Mouse (Mus musculus) c-Kit-negative CD71-positive TER-119-positive erythroid progenitor cells, embryonic 14.5 days (primary cell): ENCODE measurements around the gene Kalrn.

Experiments
- DNase-seq: peaks from one replicate; pipeline ENCODE4 v3.0.0-alpha.2; 2013; ENCODE audit warnings: low read depth, low spot score

The Kalrn gene

GRCm38 (mm10) chr16:34040276-34040675 lies 533.1 kb downstream of the Kalrn start:
- DNase-seq: no peak

GRCm38 (mm10) chr16:34039736-34040135 lies 533.6 kb downstream of the Kalrn start:
- no peak for DNase-seq

- DNase-seq: no peak
These were observed 536.8 kb downstream of the Kalrn start for GRCm38 (mm10) chr16:34036327-34037047.

- no peak for DNase-seq
These were observed 537.6 kb downstream of the Kalrn start for GRCm38 (mm10) chr16:34035780-34036179.

- no peak for DNase-seq
These were observed 539.1 kb downstream of the Kalrn start for GRCm38 (mm10) chr16:34034267-34034666.

- DNase-seq: no peak
These were observed 541.2 kb downstream of the Kalrn start for GRCm38 (mm10) chr16:34032011-34032645.

- peak; percentile 55 for DNase-seq
These were observed 541.8 kb downstream of the Kalrn start for GRCm38 (mm10) chr16:34031565-34031964.

- no peak for DNase-seq
These were observed 543.0 kb downstream of the Kalrn start for GRCm38 (mm10) chr16:34030379-34030778.

- no peak for DNase-seq
These were observed 543.5 kb downstream of the Kalrn start for GRCm38 (mm10) chr16:34029790-34030189.

- no peak for DNase-seq
These were observed 556.1 kb downstream of the Kalrn start for GRCm38 (mm10) chr16:34017241-34017640.

- DNase-seq: no peak
These were observed 561.1 kb downstream of the Kalrn start for GRCm38 (mm10) chr16:34011991-34012845.

- DNase-seq: no peak
These were observed 563.8 kb downstream of the Kalrn start for GRCm38 (mm10) chr16:34009567-34009966.

- DNase-seq: no peak
These were observed 567.3 kb downstream of the Kalrn start for GRCm38 (mm10) chr16:34005986-34006385.

- no peak for DNase-seq
These were observed 569.2 kb downstream of the Kalrn start for GRCm38 (mm10) chr16:34004128-34004578.

GRCm38 (mm10) chr16:34003566-34004127 lies 569.7 kb downstream of the Kalrn start:
- DNase-seq: no peak

- DNase-seq: no peak
These were observed 572.6 kb downstream of the Kalrn start for GRCm38 (mm10) chr16:34000715-34001114.

- no peak for DNase-seq
These were observed 573.9 kb downstream of the Kalrn start for GRCm38 (mm10) chr16:33999388-33999787.

- no peak for DNase-seq
These were observed 575.3 kb downstream of the Kalrn start for GRCm38 (mm10) chr16:33998011-33998410.

GRCm38 (mm10) chr16:33996030-33996429 lies 577.3 kb downstream of the Kalrn start:
- peak; percentile 44 for DNase-seq

- DNase-seq: no peak
These were observed 577.8 kb downstream of the Kalrn start for GRCm38 (mm10) chr16:33995496-33995895.

GRCm38 (mm10) chr16:33994321-33994720 lies 579.0 kb downstream of the Kalrn start:
- no peak for DNase-seq

- DNase-seq: no peak
These were observed 582.6 kb downstream of the Kalrn start for GRCm38 (mm10) chr16:33990712-33991111.
